Mouse (Mus musculus) erythroid progenitor cell, adult 5-6 weeks (primary cell): ENCODE results near the gene Tmem262. TPM values are rescaled to one million over a fixed set of nuclear protein-coding genes. Genes with fewer than 3 reads are reported as not detected.
A peak's percentile ranks its signal among the peaks of the same experiment; 100 is the strongest.

ENCODE experiments used
- ATAC-seq: replicated peaks from 2 replicates; pipeline ENCODE4 v1.8.0; 2016; ENCODE audit warnings: moderate number of reproducible peaks, mild to moderate bottlenecking, moderate TSS enrichment, inconsistent platforms; ENCODE audit not compliant: poor library complexity, low FRiP score, severe bottlenecking
- total RNA-seq, 2 experiments: library from RNA; stranded (forward) in 1 of 2; stranded (reverse) in 1 of 2; fragments of 150-400 nt in 1 of 2; fragments of 186-747, 209-891 nt in 1 of 2; gene quantifications; 2 replicates each; pipeline versions ENCODE4 v1.2.3 to v1.2.4; 2015 to 2017; ENCODE audit warnings: low replicate concordance in 2 of 2

Gene Tmem262
- total RNA-seq, 2 experiments from 2014 or later, result not detected

DNA sequence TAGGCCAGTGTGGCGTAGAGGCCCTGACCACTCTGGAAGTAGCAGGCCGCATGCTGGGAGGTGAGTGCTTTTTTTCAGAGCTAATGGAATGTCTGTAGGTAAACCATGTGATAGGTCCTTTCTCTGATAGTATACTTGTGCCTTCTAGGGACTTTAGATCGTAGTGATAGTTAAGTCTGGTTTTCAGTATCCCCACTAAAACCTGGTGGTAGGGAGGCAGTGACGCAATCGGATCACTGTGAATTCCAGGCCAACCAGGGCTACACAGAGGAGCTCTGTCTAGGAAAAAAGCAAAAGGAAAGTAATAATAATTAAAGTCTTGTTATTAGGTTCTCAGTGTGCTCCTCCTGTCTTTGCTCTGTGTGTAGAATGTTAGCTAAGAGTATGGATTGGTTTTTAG, 21.3 kb upstream of the Tmem262 start:
- no peak for ATAC-seq

DNA sequence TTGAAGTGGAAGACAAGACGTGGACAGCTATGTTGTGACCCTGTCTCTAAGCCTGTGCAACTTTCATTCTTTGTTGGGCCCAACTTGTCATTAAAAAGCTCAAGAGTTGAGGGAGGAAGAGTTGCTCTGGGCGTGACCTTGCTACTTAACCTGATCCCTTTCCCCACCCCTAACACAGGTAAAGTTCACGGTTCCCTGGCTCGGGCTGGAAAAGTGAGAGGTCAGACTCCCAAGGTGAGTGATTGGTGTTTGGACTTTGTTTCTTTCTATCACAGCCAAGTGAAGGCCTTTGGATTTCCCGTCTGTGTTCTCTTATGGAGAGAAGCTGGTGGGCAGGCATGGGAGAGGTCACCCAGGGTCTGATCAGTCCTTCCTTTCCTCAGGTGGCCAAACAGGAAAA, 20.9 kb upstream of the Tmem262 start:
- no peak for ATAC-seq

DNA sequence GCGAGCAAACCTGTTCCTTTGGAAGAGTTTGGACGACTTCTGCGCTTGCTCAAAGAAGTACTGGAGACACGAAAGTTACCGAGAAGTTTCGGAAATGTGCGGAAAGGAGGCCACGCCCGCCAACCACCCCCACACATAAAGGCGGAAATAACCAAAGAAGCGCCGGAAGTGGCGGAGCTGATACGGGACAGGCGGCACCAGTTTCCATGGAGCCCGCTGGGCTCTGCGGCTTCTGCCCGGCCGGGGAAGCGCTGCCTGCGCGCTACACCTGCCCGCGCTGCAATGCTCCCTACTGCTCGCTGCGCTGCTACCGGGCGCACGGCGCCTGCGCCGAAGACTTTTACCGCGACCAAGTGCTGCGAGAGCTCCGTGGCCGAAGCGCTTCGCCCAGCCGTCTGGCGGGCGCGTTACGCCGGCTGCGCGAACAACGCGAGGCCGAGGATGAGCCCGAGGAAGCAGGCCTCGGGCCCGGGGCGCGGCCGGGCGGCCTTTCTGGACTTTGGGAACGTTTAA, 18.8 kb upstream of the Tmem262 start, which contains the start of gene Znhit2:
Gene Znhit2 (plus strand): TSS at position 172 of the 513 bp plus-strand sequence.
- peak; percentile 85 for ATAC-seq

- ATAC-seq, result 0 out of 2 replicates have a peak, but pooled peaks have one; percentile 4
Observed at GRCm38 (mm10) chr19:6061641-6062302, 18.1 kb upstream of the Tmem262 start.

DNA sequence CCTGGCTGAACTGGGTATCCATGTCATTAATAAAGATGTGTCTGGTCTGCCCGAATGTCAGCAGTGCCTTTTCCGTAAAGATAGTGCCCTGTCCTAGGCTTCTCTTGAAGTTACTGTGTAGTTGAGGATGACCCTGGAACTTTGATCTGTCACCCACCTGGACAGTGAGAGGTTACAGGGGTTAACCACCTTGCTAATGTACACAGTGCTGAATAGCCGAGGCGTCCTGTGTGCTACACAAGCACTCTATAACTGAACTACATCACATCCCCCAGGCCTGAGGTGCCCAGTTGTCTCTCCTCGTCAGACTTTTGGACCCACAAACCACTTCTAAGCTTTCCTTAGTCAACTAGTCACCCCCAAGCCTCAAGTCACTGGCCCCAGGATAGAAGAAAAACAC, 17.4 kb upstream of the Tmem262 start:
- no peak for ATAC-seq

DNA sequence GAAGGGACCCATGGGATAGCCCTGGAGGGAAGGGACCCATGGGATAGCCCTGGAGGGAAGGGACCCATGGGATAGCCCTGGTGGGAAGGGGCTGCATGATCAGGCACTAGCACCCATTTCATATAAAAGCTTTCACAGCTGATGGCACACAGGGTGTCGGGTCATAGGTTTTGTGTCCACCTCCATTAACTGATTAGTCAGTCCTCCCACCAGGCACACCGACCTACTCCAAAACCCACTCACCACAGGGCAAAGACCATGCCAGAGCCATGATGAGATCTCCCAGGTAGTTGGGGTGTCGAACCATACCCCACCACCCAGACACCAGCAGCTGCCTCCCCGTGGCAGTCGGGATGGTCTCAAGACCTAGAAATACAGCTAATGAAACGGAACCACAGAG, 16.8 kb upstream of the Tmem262 start:
- no peak for ATAC-seq

- no peak for ATAC-seq
Observed at GRCm38 (mm10) chr19:6066571-6066970, 13.3 kb upstream of the Tmem262 start.

DNA sequence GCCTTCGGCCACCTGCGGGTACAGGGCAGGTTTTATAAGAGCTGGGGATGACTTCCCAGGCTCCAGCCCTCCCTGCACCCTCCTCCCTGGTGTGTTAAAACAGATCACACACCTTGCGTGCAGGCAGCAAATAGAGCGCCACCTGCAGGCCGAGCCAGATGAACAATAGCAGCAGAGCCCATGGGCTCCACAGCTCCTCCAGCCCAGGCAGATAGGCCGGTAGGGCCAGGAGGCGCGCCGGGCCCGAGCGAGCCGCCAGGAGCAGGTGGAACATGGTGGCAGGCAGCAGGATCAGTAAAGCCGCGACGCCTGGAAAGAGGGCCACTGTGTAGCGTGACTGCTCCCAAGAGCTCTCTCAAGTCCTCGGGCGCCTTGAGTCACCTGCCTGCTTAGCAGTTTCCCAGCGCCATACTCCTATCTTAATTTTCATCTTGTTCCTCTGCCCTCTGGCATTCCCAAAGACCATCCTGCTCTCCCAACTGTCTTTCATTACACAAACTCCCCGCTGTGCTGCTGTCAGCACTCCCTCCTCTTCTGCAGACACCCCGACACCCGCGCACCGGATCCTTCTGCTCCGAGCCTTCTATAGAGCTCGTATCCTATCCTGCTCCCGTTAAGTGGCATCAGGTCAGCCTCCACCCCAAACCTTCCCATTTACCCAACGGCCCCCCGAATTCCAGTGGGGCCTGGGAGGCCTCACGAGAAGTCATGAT, 12.7 kb upstream of the Tmem262 start:
- ATAC-seq, result peak; percentile 84

- peak; percentile 93 for ATAC-seq
Observed at GRCm38 (mm10) chr19:6067724-6068415, 12.0 kb upstream of the Tmem262 start, which contains the start of gene Tm7sf2. Gene Tm7sf2, minus strand, starts transcription at chr19:6068373.

DNA sequence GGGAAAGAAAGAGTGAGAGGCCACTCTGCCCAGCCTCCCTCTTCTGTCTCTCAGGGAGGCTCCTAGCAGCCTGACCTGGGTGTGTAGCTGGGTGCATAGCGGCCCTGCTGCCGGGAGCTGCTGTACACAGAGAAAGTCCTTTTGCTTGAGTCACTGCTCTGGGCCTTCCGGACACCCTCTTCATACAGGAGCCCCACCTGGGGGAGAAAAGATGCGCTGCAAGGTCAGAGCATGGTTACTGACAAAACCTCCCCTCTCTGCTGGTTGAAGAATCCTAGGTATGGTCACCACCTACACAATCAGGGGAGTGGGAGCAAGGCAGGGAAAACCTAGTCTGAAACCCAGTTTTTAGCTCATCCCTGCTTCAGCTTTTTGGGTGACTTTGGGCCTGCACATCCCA, 10.9 kb upstream of the Tmem262 start:
- ATAC-seq, result no peak

GRCm38 (mm10) chr19:6069851-6070250, 10.0 kb upstream of the Tmem262 start:
- ATAC-seq, result no peak

- no peak for ATAC-seq
Observed at GRCm38 (mm10) chr19:6070571-6071250, 9.1 kb upstream of the Tmem262 start.

DNA sequence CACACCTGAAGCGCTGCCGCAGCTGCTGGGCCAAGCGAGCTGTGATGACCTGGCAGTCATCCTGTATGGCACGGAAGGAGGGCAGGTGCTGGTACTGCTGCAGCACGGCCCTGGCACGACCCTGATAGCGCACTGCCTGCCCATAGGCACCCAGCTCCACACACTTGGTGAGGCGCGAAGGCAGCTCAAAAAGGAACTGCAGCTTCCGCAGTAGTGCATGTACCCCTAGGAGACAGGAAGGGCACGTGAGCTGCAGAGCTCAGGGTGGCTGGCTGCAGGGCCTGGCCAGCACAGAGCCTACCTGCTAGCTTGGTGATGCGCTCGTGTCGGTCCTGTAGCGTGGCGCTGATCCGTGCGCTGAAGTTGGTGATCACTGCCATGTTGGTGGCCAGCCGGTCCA, 8.6 kb upstream of the Tmem262 start:
- no peak for ATAC-seq

- no peak for ATAC-seq
Observed at GRCm38 (mm10) chr19:6073889-6074288, 5.9 kb upstream of the Tmem262 start.

- peak; percentile 96 for ATAC-seq
Observed at GRCm38 (mm10) chr19:6076564-6077393, 3.1 kb upstream of the Tmem262 start, which contains the start of gene Vps51. Gene Vps51, minus strand, starts transcription at chr19:6077231.

DNA sequence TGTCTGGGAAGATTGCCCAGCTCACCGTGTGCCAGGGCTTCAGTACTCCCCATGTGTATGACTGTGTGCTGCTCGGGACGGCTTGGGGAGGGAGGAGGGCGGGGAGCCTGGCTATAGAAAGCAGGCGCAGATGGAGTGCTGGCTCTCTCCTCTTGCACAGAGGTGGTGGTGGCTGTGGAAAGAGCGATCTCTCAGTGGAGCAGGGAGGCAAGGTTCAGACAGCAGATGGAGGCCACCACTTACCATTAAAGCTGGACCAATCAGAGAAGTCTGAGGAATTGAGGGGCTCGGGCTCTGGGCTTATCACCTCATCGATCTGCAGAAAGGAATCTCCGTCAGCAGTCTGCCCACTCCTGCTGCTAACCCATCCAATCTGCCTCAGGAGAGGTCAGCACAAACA, 2.3 kb downstream of the Tmem262 start, which contains the start of gene Gm28374:
Gene Gm28374 (minus strand): TSS at position 101 of the 400 bp plus-strand sequence.
- ATAC-seq, result no peak

DNA sequence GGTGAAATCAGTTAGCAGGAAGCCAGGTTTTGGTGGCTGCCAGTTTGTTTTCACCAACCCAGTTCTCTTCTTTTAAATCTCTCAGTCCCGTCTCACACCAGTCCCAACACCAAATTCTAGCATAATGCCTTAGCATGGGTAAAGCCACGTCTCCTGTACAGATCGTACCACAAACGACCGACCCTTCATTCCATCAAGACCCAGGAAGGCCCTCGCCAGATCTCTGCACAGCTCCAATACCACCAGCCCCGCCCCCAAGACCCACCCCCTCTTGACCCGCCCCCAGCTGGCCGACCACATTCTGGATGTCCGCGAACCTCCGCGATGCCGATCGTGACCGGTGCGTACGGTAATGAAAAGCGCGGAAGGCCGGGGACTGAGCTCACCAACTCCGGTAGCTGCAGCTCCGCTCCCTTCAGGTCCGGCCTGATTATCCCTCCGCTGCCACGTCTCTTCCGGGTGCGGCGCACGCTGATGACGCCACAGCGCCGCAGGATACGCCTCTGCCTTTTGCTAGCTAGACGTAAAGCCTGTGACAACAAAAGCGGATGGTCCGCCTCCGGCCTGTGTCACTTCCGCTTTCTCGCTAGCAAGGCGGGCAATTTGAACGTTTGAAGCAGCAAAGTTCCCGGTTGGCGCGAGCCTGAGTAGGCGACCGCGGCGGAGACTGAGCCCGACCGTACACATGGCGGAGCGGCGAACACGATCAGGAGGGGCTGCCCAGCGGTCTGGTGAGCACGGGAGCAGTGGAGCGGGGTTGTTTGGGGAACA, 4.8 kb downstream of the Tmem262 start, which contains the start of the genes Zfpl1 and Cdca5:
Gene Zfpl1 (minus strand): TSS at position 479 of the 771 bp plus-strand sequence.
Gene Cdca5 (plus strand): TSS at position 506 of the 771 bp plus-strand sequence.
- ATAC-seq, result peak; percentile 91

DNA sequence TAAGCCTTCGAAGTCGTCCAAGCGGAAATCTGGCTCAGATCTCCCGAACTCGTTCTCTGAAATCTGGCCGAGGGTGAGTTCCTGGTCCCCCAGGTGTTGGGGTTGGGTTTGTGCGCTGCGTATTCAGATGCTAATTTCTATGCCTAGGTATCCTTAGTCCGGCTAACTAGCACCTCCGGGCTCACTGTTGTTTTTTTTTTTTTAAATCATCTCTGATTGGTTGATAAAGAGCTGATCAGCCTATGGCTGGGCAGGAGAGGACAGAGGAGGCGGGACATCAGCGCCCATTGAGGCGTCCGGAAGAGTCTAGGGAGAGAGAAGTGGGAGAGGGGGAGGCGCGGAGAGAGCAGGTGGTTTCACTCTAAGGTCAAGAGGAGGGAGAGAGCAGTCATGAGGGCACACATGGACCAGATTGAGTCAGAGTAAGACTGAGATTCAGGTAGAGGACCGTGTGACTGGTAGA, 5.6 kb downstream of the Tmem262 start:
- ATAC-seq, result peak; percentile 85
